Mouse (Mus musculus): ENCODE measurements at regions not wholly inside any gene's neighbourhood (a gene's known extent, or its start where the extent isn't known, plus 50 kb on each side); places are given as distances from the start of the nearest gene placed in this dataset.
A peak's percentile ranks its signal among the peaks of the same experiment; 100 is the strongest.

DNA sequence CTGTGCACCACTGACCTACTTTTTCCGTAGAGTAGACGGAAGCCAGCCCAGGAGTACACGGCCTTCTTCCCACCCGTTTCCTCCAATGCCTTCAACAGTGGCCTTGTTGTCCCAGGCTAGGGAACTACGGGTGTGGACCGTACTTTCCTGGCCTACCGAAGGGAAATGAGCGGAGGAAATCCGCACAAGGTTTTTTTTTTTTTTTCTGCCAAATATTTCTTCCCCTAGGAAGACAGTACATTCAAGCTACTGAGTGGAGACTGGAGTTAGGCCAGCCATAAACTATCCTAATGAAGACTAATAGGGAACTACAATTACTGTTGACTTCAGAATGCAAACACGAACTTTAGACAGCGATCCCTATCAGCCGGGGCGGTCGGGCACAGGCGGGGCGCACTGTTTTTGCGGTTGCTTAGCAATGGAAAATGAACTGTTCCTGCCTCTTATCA is 177.3 kb downstream of the Ttc8 start:
- peak; percentile 27 for DNase-seq

DNA sequence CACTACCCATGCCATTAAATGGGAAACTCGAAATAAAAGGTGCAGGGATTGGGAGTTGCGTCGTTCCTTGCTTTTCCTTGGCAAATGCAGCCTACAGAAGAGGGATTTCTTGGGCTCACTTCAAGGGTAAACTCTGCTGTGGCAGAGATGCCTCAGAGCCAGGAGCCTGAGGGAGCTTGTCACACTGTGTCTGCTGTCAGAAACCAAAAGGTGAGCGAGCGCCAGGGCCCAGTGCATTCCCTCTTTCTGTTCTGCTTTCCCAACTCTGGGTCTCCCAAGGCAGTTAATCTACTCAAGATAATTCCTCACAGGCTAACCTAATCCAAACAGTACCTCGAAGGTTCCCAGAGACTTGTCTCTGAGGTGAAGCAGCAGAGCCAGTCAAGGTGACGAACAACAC is 179.5 kb downstream of the Ttc8 start:
- DNase-seq, result no peak

- no peak for DNase-seq
Observed at GRCm38 (mm10) chr12:99108616-99109015, 188.2 kb downstream of the Ttc8 start.

GRCm38 (mm10) chr12:99113781-99114180 is 193.4 kb downstream of the Ttc8 start:
- DNase-seq, result no peak

GRCm38 (mm10) chr12:99116491-99116890 is 196.1 kb downstream of the Ttc8 start:
- DNase-seq, result no peak

- no peak for DNase-seq
Observed at GRCm38 (mm10) chr12:99118381-99119115, 198.2 kb downstream of the Ttc8 start.

GRCm38 (mm10) chr12:99119966-99120365 is 199.6 kb downstream of the Ttc8 start:
- no peak for DNase-seq

DNA sequence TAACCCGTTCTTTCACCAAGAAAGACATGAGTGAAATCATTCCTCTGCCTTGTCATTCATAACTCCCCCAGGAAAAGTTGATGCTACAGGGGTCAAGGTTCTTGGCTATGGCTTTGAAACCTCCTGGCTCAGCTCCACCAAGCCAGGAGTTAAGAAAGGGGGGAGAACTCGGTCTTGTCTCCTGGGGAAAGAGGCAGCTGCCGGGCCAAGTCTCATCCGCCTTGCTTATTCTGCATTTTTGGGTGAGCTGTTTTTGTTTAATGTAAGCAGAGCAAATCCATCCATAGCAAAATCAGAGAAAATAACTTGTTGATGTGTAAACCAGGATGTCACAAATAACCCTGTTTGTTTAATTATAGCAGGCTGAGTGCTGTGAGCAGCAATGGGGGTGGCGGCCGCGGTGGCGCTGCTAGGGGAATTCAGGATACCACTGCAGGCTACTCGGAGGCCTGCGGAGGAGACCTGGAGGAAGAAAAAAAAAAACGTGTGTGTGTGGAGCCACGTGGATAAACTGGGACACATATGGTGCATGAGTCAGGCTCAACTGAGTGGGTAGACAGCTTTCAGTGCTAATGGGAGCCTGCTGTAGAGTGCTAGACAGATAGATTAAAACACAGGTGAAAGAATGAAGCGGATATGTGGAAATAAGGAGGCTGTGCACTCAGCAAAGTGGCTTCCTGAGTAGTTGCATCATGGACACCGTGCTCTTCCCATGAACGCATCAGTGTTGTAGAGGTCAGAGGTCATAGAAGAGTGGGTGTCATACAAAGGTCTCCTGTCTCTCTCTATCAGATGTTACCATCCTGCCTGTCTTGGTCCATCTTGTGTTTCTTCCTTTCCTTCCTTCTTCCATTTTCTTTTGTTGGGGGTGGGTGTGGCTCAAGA is 203.5 kb downstream of the Ttc8 start:
- peak; percentile 30 for DNase-seq

GRCm38 (mm10) chr12:99126129-99126528 is 205.8 kb downstream of the Ttc8 start:
- no peak for DNase-seq

Measured in adrenal gland, adult 2 months (tissue).